24 mouse cellular contexts compared by ENCODE assay signal in the genomic region with DNA sequence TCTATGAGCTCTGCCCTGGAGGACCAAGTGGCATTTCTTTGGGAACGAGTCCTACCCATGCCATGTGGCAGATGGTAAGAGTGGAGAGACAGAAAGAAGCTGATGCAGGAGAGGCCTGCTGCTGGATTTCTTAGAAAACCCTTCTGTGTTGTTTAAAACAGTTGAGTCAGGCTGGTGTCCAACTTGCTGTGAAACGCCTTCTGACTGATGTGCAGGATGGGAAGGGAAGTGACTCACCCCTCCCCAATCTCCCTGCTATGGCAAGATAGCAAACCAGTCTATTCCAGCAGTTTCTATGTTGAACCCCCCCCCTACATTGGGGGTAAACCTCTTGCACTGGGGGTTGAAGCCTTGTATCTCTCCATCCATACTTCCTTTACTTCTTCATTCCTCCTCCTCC.
A peak's percentile ranks its signal among the peaks of the same experiment; 100 is the strongest.
DNase-seq lines count a peak whose midpoint lies in the region; ATAC-seq and TF ChIP-seq lines count a peak whose summit lies in the region.
"Had no signal": no experiment of that assay in that cellular context is flagged by ENCODE, and none has a peak within 500 bp of the region (broad histone marks: within the 10 kb centered on the region; RNA-seq: fewer than 3 reads in every experiment).

No protein-coding gene starts in this region.

- H3K4me2 ChIP-seq in forebrain, embryonic 15.5 days (replicated peaks), result no peak overlapping the region
- H3K4me2 ChIP-seq in forebrain, embryonic 11.5 days (ENCODE audit: low read depth, low read length, severe bottlenecking), result no peak overlapping the region
- H3K4me2 ChIP-seq: heart, embryonic 13.5 days; hindbrain, embryonic 12.5 days; hindbrain, embryonic 15.5 days had no signal

- no peak overlapping the region for H3K9ac ChIP-seq in MEL (ENCODE audit: control insufficient read depth, low read depth, low read length, poor library complexity, severe bottlenecking)
- no peak overlapping the region for H3K9ac ChIP-seq in forebrain, embryonic 15.5 days (replicated peaks)
- no peak overlapping the region for H3K9ac ChIP-seq in forebrain, embryonic 11.5 days (ENCODE audit: low read length)
- H3K9ac ChIP-seq: heart, embryonic 13.5 days; hindbrain, embryonic 12.5 days; hindbrain, embryonic 15.5 days had no signal

- no peak for TF ChIP-seq RAD21 in MEL (IDR thresholded peaks at IDR 0.05; ENCODE audit: low read depth, low read length)

- no peak for TF ChIP-seq POLR2A in MEL (IDR thresholded peaks at IDR 0.05; ENCODE audit: control insufficient read depth in 1 of 2, insufficient read depth in 1 of 2, low read depth in 1 of 2, low read length in 2 of 2, poor library complexity in 1 of 2)

- peak overlapping the region; percentile 40 for H3K27ac ChIP-seq in MEL (ENCODE audit: control insufficient read depth, low read depth, low read length)
- no peak overlapping the region for H3K27ac ChIP-seq in forebrain, embryonic 15.5 days (replicated peaks)
- no peak overlapping the region for H3K27ac ChIP-seq in forebrain, embryonic 11.5 days (ENCODE audit: low read depth, low read length)
- H3K27ac ChIP-seq: forebrain, embryonic 10.5 days; heart, adult 2 months; heart, embryonic 10.5 days; heart, embryonic 13.5 days; hindbrain, embryonic 12.5 days; hindbrain, embryonic 15.5 days had no signal

- H3K9me3 ChIP-seq in megakaryocyte, embryonic 14.5 days, result no peaks in the 10 kb centered on the region
- H3K9me3 ChIP-seq in MEL (replicated peaks; ENCODE audit: insufficient read depth, low read length), result no peaks in the 10 kb centered on the region
- no peaks in the 10 kb centered on the region for H3K9me3 ChIP-seq in forebrain, embryonic 15.5 days
- H3K9me3 ChIP-seq in forebrain, embryonic 11.5 days (ENCODE audit: control insufficient read depth, low read length), result no peaks in the 10 kb centered on the region
- H3K9me3 ChIP-seq: forebrain, embryonic 10.5 days; heart, embryonic 10.5 days; hindbrain, embryonic 12.5 days had no signal

- no peaks in the 10 kb centered on the region for H3K79me2 ChIP-seq in MEL (ENCODE audit: control insufficient read depth, insufficient read depth, low read length, poor library complexity)

- peaks cover 7% of the 10 kb centered on the region for H3K36me3 ChIP-seq in megakaryocyte, embryonic 14.5 days (replicated peaks; ENCODE audit: low read length)
- H3K36me3 ChIP-seq in MEL (ENCODE audit: control insufficient read depth in 1 of 2, insufficient read depth in 2 of 2, low read length in 2 of 2), result no peaks in the 10 kb centered on the region
- H3K36me3 ChIP-seq in forebrain, embryonic 15.5 days, result no peaks in the 10 kb centered on the region
- no peaks in the 10 kb centered on the region for H3K36me3 ChIP-seq in forebrain, embryonic 11.5 days (ENCODE audit: control insufficient read depth, insufficient read depth, low read length)
- H3K36me3 ChIP-seq: forebrain, embryonic 10.5 days; heart, embryonic 10.5 days; heart, embryonic 13.5 days; hindbrain, embryonic 12.5 days; hindbrain, embryonic 15.5 days had no signal

- no peak for ATAC-seq in megakaryocyte, adult 5-6 weeks (ENCODE audit: poor library complexity, severe bottlenecking)
- ATAC-seq in forebrain, embryonic 15.5 days (replicated peaks), result no peak
- ATAC-seq in forebrain, embryonic 11.5 days (replicated peaks; ENCODE audit: low FRiP score), result no peak
- ATAC-seq: CD4-positive, CD25-positive, alpha-beta regulatory T cell, adult 4 months; forebrain, embryonic 14.5 days had no signal

- TF ChIP-seq EP300 in MEL (IDR thresholded peaks at IDR 0.05; ENCODE audit: low read depth in 1 of 2, low read length in 2 of 2), result peak; percentile 51 to 62; a peak in 3 of 4 replicates

- H3K4me3 ChIP-seq in megakaryocyte, embryonic 14.5 days (replicated peaks), result peak overlapping the region; percentile 73
- no peak overlapping the region for H3K4me3 ChIP-seq in MEL (ENCODE audit: control insufficient read depth in 1 of 2, insufficient read depth in 1 of 2, low read depth in 2 of 2, low read length in 2 of 2)
- no peak overlapping the region for H3K4me3 ChIP-seq in forebrain, embryonic 15.5 days
- no peak overlapping the region for H3K4me3 ChIP-seq in forebrain, embryonic 11.5 days (ENCODE audit: low read depth, low read length)
- H3K4me3 ChIP-seq: forebrain, embryonic 10.5 days; heart, adult 2 months; heart, embryonic 10.5 days; heart, embryonic 13.5 days; hindbrain, embryonic 12.5 days; hindbrain, embryonic 15.5 days had no signal

- peak; percentile 59 for DNase-seq in MEL (ENCODE audit: low read depth, low spot score)
- peak; percentile 55 for DNase-seq in brain, adult 2 months (ENCODE audit: low read depth, low spot score)
- DNase-seq in left cerebral cortex, adult 18-20 months (ENCODE audit: low spot score in 2 of 2), result no peak
- DNase-seq in forebrain, embryonic 11.5 days (ENCODE audit: low spot score), result no peak
- DNase-seq: adrenal gland, adult 2 months; adrenal gland, postnatal 14 days; cerebellum, adult 11-12 months; cerebellum, adult 8-10 months; cerebellum, postnatal 10 days; cerebellum, postnatal 36 days; gastrocnemius, postnatal 10 days; gastrocnemius, postnatal 36 days; heart, adult 2 months; heart, postnatal 14 days had no signal

- TF ChIP-seq CTCF in MEL (IDR thresholded peaks at IDR 0.05 in 2 of 3, conservative IDR thresholded peaks at IDR 0.05 in 1 of 3; ENCODE audit: control insufficient read depth in 1 of 3, insufficient read depth in 1 of 3, low read depth in 2 of 3, low read length in 3 of 3, poor library complexity in 1 of 3, severe bottlenecking in 1 of 3), result no peak

- peaks cover 52% of the 10 kb centered on the region for H3K4me1 ChIP-seq in megakaryocyte, embryonic 14.5 days
- no peaks in the 10 kb centered on the region for H3K4me1 ChIP-seq in MEL (ENCODE audit: control insufficient read depth in 1 of 2, insufficient read depth in 2 of 2, low read length in 2 of 2)
- no peaks in the 10 kb centered on the region for H3K4me1 ChIP-seq in forebrain, embryonic 15.5 days
- H3K4me1 ChIP-seq in forebrain, embryonic 11.5 days (replicated peaks; ENCODE audit: control insufficient read depth, insufficient read depth, low read length), result no peaks in the 10 kb centered on the region
- H3K4me1 ChIP-seq: heart, embryonic 10.5 days; heart, embryonic 13.5 days; hindbrain, embryonic 12.5 days; hindbrain, embryonic 15.5 days had no signal

- 83% methylated on average over 2 of the region's 2 CpGs for WGBS in forebrain, embryonic 15.5 days
- WGBS in forebrain, embryonic 11.5 days, result 80% methylated on average over 2 of the region's 2 CpGs

- H3K27me3 ChIP-seq in megakaryocyte, embryonic 14.5 days (replicated peaks), result no peaks in the 10 kb centered on the region
- no peaks in the 10 kb centered on the region for H3K27me3 ChIP-seq in MEL (ENCODE audit: control insufficient read depth in 1 of 2, insufficient read depth in 2 of 2, low read length in 2 of 2)
- no peaks in the 10 kb centered on the region for H3K27me3 ChIP-seq in forebrain, embryonic 15.5 days
- no peaks in the 10 kb centered on the region for H3K27me3 ChIP-seq in forebrain, embryonic 11.5 days (ENCODE audit: control insufficient read depth, insufficient read depth, low read length)
- H3K27me3 ChIP-seq: heart, embryonic 13.5 days; hindbrain, embryonic 12.5 days; hindbrain, embryonic 15.5 days had no signal

TF ChIP-seq in MEL, 35 proteins besides CTCF, POLR2A, EP300 and RAD21:
- 0 out of 2 replicates have a peak, but pooled peaks have one; percentile 32 for TF ChIP-seq TCF12 (IDR thresholded peaks at IDR 0.05; ENCODE audit: low read depth, low read length)
- TF ChIP-seq JUND (IDR thresholded peaks at IDR 0.05; ENCODE audit: low read depth, low read length), result peak; percentile 59
- no peak for TF ChIP-seq ELF1 (IDR thresholded peaks at IDR 0.05; ENCODE audit: low read depth, low read length)
- peak; percentile 80 for TF ChIP-seq TAL1 (IDR thresholded peaks at IDR 0.05; ENCODE audit: low read length)
- no peak for TF ChIP-seq MXI1 (IDR thresholded peaks at IDR 0.05; ENCODE audit: low read depth, low read length)
- no peak for TF ChIP-seq CHD1 (IDR thresholded peaks at IDR 0.05; ENCODE audit: low read depth, low read length)
- TF ChIP-seq MYB (IDR thresholded peaks at IDR 0.05; ENCODE audit: low read depth, low read length), result no peak

Comparison
In these comparisons a context has a peak if more than half of its experiments do, and no peak if none do; other contexts are left out.
1. DNase-seq: peak in MEL (single experiment) and brain, adult 2 months (single experiment); none in left cerebral cortex, adult 18-20 months (0 of 2) and forebrain, embryonic 11.5 days (single experiment).